Mouse (Mus musculus): ENCODE measurements around the gene Otud5.
"Not testable (repeated sequence)": the region's sequence is repeated elsewhere in the genome, so short reads cannot be mapped to it uniquely, and the experiment has no call there.

Gene Otud5

GRCm38 (mm10) chrX:7879819-7880218, 38.7 kb downstream of the Otud5 start:
- DNase-seq (ENCODE audit: low spot score), result peak; percentile 50

- peak; percentile 81 for DNase-seq (ENCODE audit: low spot score)
Observed at GRCm38 (mm10) chrX:7883841-7884567, 42.8 kb downstream of the Otud5 start, which contains the start of gene Slc35a2. Gene Slc35a2 (plus strand): TSS chrX:7884028.

GRCm38 (mm10) chrX:7898211-7898610, 57.0 kb downstream of the Otud5 start:
- DNase-seq (ENCODE audit: low spot score), result no peak

- peak; percentile 87 for DNase-seq (ENCODE audit: low spot score)
Observed at GRCm38 (mm10) chrX:7898880-7899874, 58.0 kb downstream of the Otud5 start, which contains the start of the genes Pqbp1 and Timm17b. Gene Pqbp1 (minus strand): TSS chrX:7899269. Gene Timm17b (plus strand): TSS chrX:7899357.

- no peak for DNase-seq (ENCODE audit: low spot score)
Observed at GRCm38 (mm10) chrX:7904441-7904840, 63.3 kb downstream of the Otud5 start.

GRCm38 (mm10) chrX:7907735-7908134, 66.6 kb downstream of the Otud5 start, which contains the start of gene Gm10491:
Gene Gm10491 (minus strand): TSS chrX:7907835.
- no peak for DNase-seq (ENCODE audit: low spot score)

- DNase-seq (ENCODE audit: low spot score), result not testable (repeated sequence)
Observed at GRCm38 (mm10) chrX:7909242-7909641, 68.1 kb downstream of the Otud5 start, which contains the start of gene Gm10490. Gene Gm10490 (plus strand): TSS chrX:7909542.

GRCm38 (mm10) chrX:7910473-7910872, 69.3 kb downstream of the Otud5 start:
- DNase-seq (ENCODE audit: low spot score), result no peak

- DNase-seq (ENCODE audit: low spot score), result not testable (repeated sequence)
Observed at GRCm38 (mm10) chrX:7915669-7916068, 74.5 kb downstream of the Otud5 start.

GRCm38 (mm10) chrX:7917960-7918359, 76.8 kb downstream of the Otud5 start:
- not testable (repeated sequence) for DNase-seq (ENCODE audit: low spot score)

- peak; percentile 29 for DNase-seq (ENCODE audit: low spot score)
Observed at GRCm38 (mm10) chrX:7919601-7920383, 78.6 kb downstream of the Otud5 start, which contains the start of gene Pcsk1n. Gene Pcsk1n (plus strand): TSS chrX:7919822.

- DNase-seq (ENCODE audit: low spot score), result no peak
Observed at GRCm38 (mm10) chrX:7922032-7922431, 80.9 kb downstream of the Otud5 start.
